Mouse (Mus musculus): ENCODE measurements at regions not wholly inside any gene's neighbourhood (a gene's known extent, or its start where the extent isn't known, plus 50 kb on each side); places are given as distances from the start of the nearest gene placed in this dataset.

GRCm38 (mm10) chr9:84861600-84861999, 451.0 kb upstream of the Gm11114 start:
- TF ChIP-seq ZC3H11A (IDR thresholded peaks at IDR 0.05; ENCODE audit: borderline replicate concordance, low read depth, low read length), result no peak
- TF ChIP-seq MAFK (IDR thresholded peaks at IDR 0.05; ENCODE audit: insufficient read depth, low read depth, low read length), result no peak
- no peak for TF ChIP-seq HCFC1 (IDR thresholded peaks at IDR 0.05; ENCODE audit: borderline replicate concordance, insufficient read depth, low read length)
- no peak for TF ChIP-seq CHD2 (IDR thresholded peaks at IDR 0.05; ENCODE audit: low read depth, low read length)
